Mouse (Mus musculus): Measurements from ENCODE around the gene Wdr20.

DNA sequence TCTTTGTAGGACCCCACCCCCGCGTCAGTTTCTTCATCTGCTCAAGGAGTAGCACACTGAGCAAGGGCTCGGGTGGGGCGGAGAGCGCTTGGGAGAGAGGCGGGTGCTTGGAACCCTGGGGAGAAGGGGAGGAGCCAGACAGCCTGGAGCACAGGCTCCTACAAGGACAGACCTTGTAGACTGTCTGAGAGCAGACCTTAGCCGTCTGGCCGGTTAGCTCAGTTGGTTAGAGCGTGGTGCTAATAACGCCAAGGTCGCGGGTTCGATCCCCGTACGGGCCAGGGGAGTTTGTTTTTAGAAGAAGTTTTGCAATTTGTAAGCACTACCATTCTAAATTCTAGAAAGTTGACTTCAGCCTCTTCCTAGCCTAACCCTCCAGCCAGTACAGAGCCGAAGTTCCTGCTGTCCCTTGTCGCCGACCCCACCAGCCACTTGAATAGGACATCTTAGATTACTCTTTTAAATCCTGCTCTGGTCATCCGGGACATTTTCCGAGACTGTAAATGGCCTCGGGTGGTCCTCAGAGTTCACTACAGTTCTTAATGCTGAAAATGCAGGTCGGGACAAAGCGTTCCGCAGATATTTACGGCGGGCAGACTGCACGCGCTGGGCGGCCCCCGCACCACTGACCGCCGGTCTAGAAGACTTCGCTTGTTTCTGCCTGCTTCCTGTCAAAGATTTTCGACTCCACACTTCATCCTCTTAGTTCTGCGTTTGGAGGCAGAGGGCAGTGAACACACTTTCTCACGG, 107.6 kb downstream of the Wdr20 start:
- TF ChIP-seq CTCF (IDR thresholded peaks at IDR 0.05; ENCODE audit: extremely low read depth, insufficient read length, insufficient replicate concordance, low read depth, low read length) (no peak), POLR2A (IDR thresholded peaks at IDR 0.05; ENCODE audit: low read depth, low read length) (0 out of 2 replicates have a peak, but pooled peaks have one; percentile 30)
